Mouse (Mus musculus) spleen, adult 2 months (tissue): ENCODE data around the gene Sort1. TPM values are rescaled to one million over a fixed set of nuclear protein-coding genes. Genes with fewer than 3 reads are reported as not detected.

Source experiments
- DNase-seq, 2 experiments: peaks; one replicate each; pipeline versions ENCODE4 v3.0.0 to v3.0.0-alpha.2; 2012 to 2021; ENCODE audit warnings: low spot score in 2 of 2, low read depth in 1 of 2
- H3K27ac ChIP-seq: fragments of 200-500 bp; 2 replicates; pipeline ENCODE4 v1.5.1; 2012; ENCODE audit warnings: low read length, inconsistent platforms; ENCODE audit not compliant: insufficient read depth
- H3K27me3 ChIP-seq: fragments of 200-500 bp; 2 replicates; pipeline ENCODE4 v1.6.1; 2012; ENCODE audit warnings: mild to moderate bottlenecking, moderate library complexity, low read length, inconsistent platforms; ENCODE audit not compliant: control insufficient read depth, insufficient read depth
- H3K36me3 ChIP-seq: fragments of 200-500 bp; 2 replicates; pipeline ENCODE4 v1.6.1; 2012; ENCODE audit warnings: mild to moderate bottlenecking, low read length, inconsistent platforms; ENCODE audit not compliant: control insufficient read depth, insufficient read depth
- H3K4me1 ChIP-seq: fragments of 200-500 bp; 2 replicates; pipeline ENCODE4 v1.6.1; 2011; ENCODE audit warnings: inconsistent platforms; ENCODE audit not compliant: control insufficient read depth, insufficient read depth, insufficient read length
- H3K4me3 ChIP-seq: fragments of 200-500 bp; 2 replicates; pipeline ENCODE4 v1.5.1; 2011; ENCODE audit warnings: mild to moderate bottlenecking, inconsistent platforms; ENCODE audit not compliant: insufficient read depth, insufficient read length; ENCODE audit errors: extremely low read depth
- CTCF ChIP-seq: fragments of 200-500 bp; IDR thresholded peaks from 2 replicates; pipeline ENCODE4 v1.5.1; 2011; ENCODE audit warnings: mild to moderate bottlenecking, inconsistent platforms; ENCODE audit not compliant: insufficient read depth, insufficient read length, insufficient replicate concordance; ENCODE audit errors: extremely low read depth
- POLR2A ChIP-seq: fragments of 200-500 bp; IDR thresholded peaks from 2 replicates; pipeline ENCODE4 v1.6.1; 2011; ENCODE audit warnings: low read depth, low read length, inconsistent platforms
- WGBS: fragments of 180-500 bp; shearing (Covaris S2); methylation state at CpG from one replicate; pipeline ENCODE4 v1.1.7; 2018; 5-methylcytosine and 5-hydroxymethylcytosine counted together
- polyA plus RNA-seq: library from polyadenylated mRNA; depleted of rRNA; stranded (reverse); fragments of >200 nt; gene quantifications from 2 replicates; pipeline ENCODE4 v1.2.3, GENCODE M21; 2012

Gene Sort1
- polyA plus RNA-seq, 1 experiment = 11.4 TPM

DNA sequence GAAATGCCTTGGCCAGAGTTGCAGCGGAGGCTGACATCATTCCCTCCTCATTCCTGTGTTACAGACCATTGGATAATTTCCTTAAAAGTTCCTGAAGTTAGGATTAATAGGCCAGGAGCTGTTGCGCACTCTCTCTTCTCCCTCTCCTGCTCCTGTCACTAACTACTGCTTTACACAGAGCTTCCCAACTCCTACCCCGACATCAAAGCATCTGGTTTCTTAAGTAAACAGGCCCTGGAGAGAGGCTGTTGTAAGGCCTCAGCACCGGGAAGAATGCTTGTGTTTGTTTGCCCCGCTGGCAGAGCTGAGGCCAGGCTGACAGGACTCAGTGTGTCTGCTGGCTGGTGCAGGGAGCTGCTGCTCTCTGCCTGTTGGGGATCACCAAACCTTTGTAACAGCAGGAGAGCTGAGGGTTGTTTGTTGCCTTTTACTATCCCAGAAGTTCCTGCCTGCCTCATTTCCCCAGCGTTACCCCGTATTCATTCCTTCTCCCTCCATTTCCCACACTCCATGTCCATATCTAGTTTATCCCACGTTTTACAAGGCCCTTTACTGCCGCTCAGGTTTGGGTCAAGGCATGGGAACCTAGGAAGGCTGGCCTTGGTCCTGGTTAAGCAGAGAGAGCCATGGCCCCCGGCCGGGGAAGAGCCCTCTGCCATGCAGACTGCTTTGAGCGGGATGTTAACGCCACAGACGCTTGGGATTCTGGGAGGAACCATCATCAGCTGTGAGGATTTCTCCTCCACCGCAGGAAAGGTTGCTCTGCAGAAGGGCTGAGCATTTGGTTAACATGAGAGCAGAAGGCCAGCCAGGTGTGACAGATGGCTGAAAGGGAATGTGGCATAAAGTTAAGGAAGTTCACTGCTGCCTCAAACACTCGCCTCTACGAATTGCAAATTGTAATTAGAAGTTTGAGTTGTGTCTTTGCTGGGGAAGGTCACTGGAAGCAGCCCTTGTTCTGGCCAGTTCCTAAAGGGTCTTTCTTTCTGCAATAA is 4.2 kb downstream of the Sort1 start:
- H3K4me1 ChIP-seq = no peaks in the 10 kb centered on the region; the same call in 1 of the 2 replicates
- no peak overlapping the region; the same call in 1 of the 2 replicates for H3K27ac ChIP-seq
- DNase-seq = no peak
- no peak for TF ChIP-seq POLR2A
- no peak for TF ChIP-seq CTCF
- WGBS = 90% methylated on average over 17 of the region's 17 CpGs
- no peaks in the 10 kb centered on the region for H3K36me3 ChIP-seq
- H3K4me3 ChIP-seq = no peak overlapping the region
- H3K27me3 ChIP-seq = peaks cover 11% of the 10 kb centered on the region

DNA sequence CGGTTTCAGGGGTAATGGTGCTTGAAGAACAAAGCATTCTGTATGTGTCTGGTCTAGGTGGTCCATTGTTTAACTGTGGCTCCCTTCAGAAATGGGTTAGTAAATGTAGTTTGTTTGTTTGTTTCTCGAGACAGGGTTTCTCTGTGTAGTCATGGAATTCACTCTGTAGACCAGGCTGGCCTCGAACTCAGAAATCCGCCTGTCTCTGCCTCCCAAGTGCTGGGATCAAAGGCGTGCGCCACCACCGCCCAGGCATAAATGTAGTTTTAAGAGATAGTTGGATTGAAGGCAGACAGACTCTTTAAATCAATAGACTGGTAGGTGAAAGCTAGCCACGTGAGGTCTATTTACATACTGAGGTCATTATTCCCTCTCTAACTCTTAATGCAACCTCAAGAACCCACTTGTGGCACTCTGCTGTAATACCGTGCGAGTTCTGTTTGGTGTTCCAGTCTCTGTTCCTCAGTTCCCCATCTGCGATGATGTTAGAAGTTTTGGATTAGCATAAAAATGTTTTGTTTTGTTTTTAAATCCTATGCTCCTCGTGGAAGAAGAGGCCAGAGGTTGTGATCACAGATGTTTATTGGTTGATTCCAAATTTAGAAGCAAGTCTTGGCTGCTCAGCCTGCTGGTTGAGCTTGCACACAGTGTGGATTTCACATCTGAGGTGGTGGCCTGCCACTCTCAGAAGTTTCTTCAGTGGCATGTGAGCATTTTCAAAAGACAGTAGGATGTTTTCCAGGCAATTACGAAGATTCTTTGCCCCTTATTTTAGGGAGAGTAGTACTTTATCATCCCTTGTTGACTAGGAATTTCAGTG is 5.6 kb downstream of the Sort1 start:
- H3K4me1 ChIP-seq = no peaks in the 10 kb centered on the region
- H3K36me3 ChIP-seq = no peaks in the 10 kb centered on the region
- H3K27me3 ChIP-seq = peaks cover under 1% of the 10 kb centered on the region; the same call in 1 of the 2 replicates
- 78% methylated on average over 13 of the region's 13 CpGs for WGBS
- DNase-seq = no peak
- TF ChIP-seq CTCF (no peak), POLR2A (no peak)
- no peak overlapping the region for H3K4me3 ChIP-seq
- no peak overlapping the region for H3K27ac ChIP-seq

DNA sequence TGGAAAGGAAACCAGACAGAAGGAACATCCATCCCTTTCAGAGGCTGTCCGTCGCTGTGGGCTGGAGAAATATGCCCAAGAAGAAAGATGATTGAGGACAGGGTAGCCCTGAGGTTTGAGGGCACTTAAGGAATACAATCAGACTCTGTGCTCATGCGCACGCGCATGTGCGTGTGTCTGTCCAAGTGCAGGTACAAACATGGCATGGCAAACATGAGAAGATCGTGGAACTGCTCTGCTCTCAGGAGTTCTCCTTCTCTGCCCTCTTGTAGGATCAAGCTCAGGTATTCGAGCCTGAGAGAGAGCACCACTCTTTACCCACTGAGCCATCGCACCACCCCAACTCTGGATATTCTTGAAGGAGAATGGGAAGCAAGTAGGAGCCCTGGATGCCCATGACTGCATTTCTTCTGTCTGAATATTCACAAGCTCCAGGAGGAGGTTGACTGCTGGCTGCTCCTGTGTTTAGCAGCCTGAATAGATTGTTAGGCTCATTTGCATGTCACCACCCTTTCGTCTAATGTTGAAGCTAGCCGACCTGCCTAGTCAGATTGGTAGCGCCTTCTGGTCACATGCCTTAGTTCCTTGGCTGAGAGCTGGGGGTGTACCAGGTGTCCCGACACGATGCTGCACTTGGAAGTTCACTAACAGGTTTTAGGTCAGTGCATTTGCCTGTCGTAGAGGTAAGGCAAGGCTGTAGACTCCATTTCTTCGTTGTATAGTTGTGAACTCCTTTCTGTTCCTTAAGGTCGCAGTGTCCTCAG is 7.3 kb downstream of the Sort1 start:
- TF ChIP-seq CTCF (no peak), POLR2A (no peak)
- no peak overlapping the region for H3K4me3 ChIP-seq
- H3K27ac ChIP-seq = no peak overlapping the region
- no peaks in the 10 kb centered on the region for H3K27me3 ChIP-seq
- 80% methylated on average over 17 of the region's 17 CpGs for WGBS
- H3K4me1 ChIP-seq = no peaks in the 10 kb centered on the region
- H3K36me3 ChIP-seq = no peaks in the 10 kb centered on the region
- DNase-seq = no peak

DNA sequence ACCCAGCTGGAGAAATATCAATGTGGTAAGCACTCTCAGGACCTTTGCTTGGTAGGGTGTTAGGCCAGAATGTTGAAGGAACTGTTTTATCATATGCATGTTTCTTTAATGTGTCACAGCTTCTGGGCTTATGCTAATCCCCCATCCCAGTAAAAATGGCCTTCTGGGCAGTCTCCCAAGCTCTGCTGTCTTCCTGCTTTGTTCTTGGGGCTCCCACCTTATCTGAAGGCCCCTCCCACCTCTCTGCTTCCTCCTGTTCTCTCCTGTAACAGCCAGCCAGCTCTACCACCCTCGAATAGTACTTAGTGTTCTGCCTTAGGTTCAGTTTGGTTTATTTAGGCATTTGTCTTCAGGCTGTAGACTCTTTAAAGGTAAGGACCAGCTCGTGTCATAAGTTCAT is 10.5 kb downstream of the Sort1 start:
- no peaks in the 10 kb centered on the region for H3K36me3 ChIP-seq
- H3K4me1 ChIP-seq = no peaks in the 10 kb centered on the region
- no peak for DNase-seq
- WGBS = 28% methylated on average over 2 of the region's 2 CpGs
- no peak overlapping the region for H3K27ac ChIP-seq
- no peaks in the 10 kb centered on the region for H3K27me3 ChIP-seq
- no peak overlapping the region for H3K4me3 ChIP-seq
- no peak for TF ChIP-seq CTCF

DNA sequence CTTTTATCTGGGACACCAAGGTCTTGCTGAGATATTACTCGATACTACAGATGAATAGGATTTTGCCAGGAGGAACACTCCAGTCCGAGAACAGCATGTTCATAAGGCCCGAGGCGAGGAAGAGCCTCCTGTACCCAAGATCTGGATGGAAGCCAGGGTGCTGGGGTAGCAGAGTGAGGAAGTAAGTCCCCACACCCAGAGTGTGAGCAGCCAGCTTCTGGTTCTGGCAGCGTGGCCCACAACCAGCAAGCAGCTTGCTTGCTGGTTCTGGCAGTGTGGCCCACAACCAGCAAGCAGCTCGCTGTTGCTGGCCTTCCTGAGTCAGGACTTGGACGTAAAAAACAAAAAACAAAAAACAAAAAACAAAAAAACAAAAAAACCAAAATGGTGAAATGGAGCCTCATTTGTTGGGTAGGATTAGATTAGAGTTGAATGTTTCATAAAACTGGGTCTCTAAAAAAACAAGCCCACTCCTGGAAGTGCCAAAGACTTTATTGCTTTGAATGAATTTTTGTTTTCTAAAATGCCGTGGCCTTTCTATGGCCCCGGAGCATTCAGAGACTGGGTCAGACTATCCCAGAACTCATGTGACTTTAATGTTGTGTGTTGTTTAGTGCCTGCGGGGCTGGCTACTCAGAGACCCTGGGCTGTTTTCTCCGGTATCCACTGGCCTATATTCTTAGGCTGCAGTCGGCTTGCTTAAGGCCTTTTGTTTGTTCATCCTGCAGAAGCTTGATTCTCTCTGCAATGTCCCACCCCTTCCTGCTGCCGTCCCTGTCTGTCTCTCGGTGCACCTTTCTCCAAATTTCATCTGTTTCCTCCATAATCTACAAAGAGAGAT is 11.7 kb downstream of the Sort1 start:
- no peak overlapping the region for H3K27ac ChIP-seq
- no peaks in the 10 kb centered on the region for H3K36me3 ChIP-seq
- WGBS = 41% methylated on average over 14 of the region's 14 CpGs
- DNase-seq = peak in 1 of 2 experiments; percentile 5
- no peak overlapping the region for H3K4me3 ChIP-seq
- no peaks in the 10 kb centered on the region for H3K27me3 ChIP-seq
- no peaks in the 10 kb centered on the region for H3K4me1 ChIP-seq
- TF ChIP-seq CTCF (no peak), POLR2A (no peak)
